Mouse (Mus musculus) embryonic facial prominence, embryonic 12.5 days (tissue): ENCODE measurements around the gene Fam71b. TPM values are rescaled to one million over a fixed set of nuclear protein-coding genes. Genes with fewer than 3 reads are reported as not detected.

Experiments used
- ATAC-seq: fragments of 200-750 bp; cut with Nextera tagmentation; 2 replicates; pipeline ENCODE4 v1.8.0; 2017; ENCODE audit not compliant: insufficient number of reproducible peaks, insufficient read depth, low FRiP score, low TSS enrichment
- H3K27ac ChIP-seq: fragments of 300-500 bp; sonication (generic); 2 replicates; pipeline ENCODE4 v1.5.1; 2016; ENCODE audit warnings: mild to moderate bottlenecking
- H3K27me3 ChIP-seq: fragments of 300-500 bp; sonication (generic); 2 replicates; pipeline ENCODE4 v1.6.1; 2016; ENCODE audit warnings: mild to moderate bottlenecking, moderate library complexity
- H3K36me3 ChIP-seq: fragments of 300-500 bp; sonication (generic); 2 replicates; pipeline ENCODE4 v1.6.1; 2016; ENCODE audit warnings: mild to moderate bottlenecking
- H3K4me1 ChIP-seq: fragments of 300-500 bp; sonication (generic); 2 replicates; pipeline ENCODE4 v1.6.1; 2016
- H3K4me2 ChIP-seq: fragments of 300-500 bp; sonication (generic); replicated peaks from 2 replicates; pipeline ENCODE4 v1.6.1; 2016; ENCODE audit warnings: mild to moderate bottlenecking, moderate library complexity
- H3K4me3 ChIP-seq: fragments of 300-500 bp; sonication (generic); 2 replicates; pipeline ENCODE4 v1.5.1; 2016; ENCODE audit warnings: mild to moderate bottlenecking
- H3K9ac ChIP-seq: fragments of 300-500 bp; sonication (generic); 2 replicates; pipeline ENCODE4 v1.6.1; 2016; ENCODE audit warnings: mild to moderate bottlenecking, moderate library complexity
- H3K9me3 ChIP-seq: fragments of 300-500 bp; sonication (generic); 2 replicates; pipeline ENCODE4 v1.6.1; 2016; ENCODE audit warnings: mild to moderate bottlenecking, moderate library complexity
- WGBS: fragments of 180-500 bp; shearing (Covaris S2); methylation state at CpG from one replicate; pipeline ENCODE4 v1.1.7; 2016; 5-methylcytosine and 5-hydroxymethylcytosine counted together
- polyA plus RNA-seq: library from polyadenylated mRNA; unstranded; fragments of >200 nt; fragmentation: Nextera tagmentation; extraction: Ambion mirVana; gene quantifications from 2 replicates; pipeline ENCODE4 v1.2.1, GENCODE M21; 2016

The Fam71b gene
- polyA plus RNA-seq, 1 experiment from 2014 or later, result not detected

- H3K27me3 ChIP-seq, result no peaks in the 10 kb centered on the region
- H3K4me1 ChIP-seq, result no peaks in the 10 kb centered on the region
- WGBS, result 63% methylated on average over 6 of the region's 6 CpGs
- H3K36me3 ChIP-seq, result no peaks in the 10 kb centered on the region
- H3K4me2 ChIP-seq, result no peak overlapping the region
- no peak for ATAC-seq
- no peak overlapping the region for H3K9ac ChIP-seq
- no peaks in the 10 kb centered on the region for H3K9me3 ChIP-seq
- no peak overlapping the region for H3K4me3 ChIP-seq
- no peak overlapping the region for H3K27ac ChIP-seq
Measured at GRCm38 (mm10) chr11:46388438-46388837, 7.9 kb upstream of the Fam71b start.

DNA sequence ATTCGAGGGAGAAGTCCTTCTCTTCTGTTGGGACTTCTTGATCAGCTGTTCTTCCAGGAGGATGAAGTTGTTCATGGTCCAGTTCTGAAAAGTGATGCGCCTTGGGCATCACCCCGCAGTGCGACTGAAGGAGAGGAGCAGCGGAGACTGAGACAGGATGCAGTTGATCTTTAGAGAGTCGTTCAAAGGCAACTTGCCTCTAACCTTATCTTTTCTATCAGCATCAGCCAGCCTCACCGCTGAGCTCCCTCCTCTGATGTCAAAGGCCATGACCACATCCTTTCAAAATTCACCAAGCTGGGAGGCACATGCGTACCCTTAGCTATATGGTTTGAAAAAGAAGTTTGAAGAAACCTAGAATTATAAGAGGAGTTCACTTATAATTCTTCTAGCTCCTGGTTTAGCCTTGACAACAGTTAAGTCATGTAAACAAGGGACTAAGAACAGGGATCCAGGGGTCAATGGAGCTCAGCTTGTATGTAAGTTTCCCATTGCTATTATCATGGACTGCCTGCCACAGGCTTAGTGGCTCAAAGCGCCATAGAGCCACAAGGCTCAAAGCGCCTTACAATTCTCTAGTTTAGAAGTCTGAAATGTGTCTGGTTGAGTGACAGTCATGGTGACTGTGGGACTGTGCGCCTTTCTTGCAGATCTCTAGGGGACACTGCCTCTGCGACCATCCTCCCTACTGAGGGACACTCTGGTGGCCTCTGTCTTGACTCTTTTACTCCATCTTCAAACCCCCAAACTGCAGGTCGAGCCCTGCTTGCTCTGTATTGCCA lies 6.8 kb upstream of the Fam71b start, which contains the start of gene Itk:
Itk (minus strand) TSS at position 180 of the 782 bp plus-strand sequence.
- Histone ChIP-seq H3K27me3 (no peaks in the 10 kb centered on the region), H3K4me2 (no peak within 1 kb of the TSS), H3K4me3 (no peak within 1 kb of the TSS), H3K36me3 (no peaks in the 10 kb centered on the region), H3K4me1 (no peaks in the 10 kb centered on the region), H3K9ac (no peak within 1 kb of the TSS), H3K9me3 (no peaks in the 10 kb centered on the region), H3K27ac (no peak within 1 kb of the TSS)
- ATAC-seq, result no peak
- 78% methylated on average over 13 of the region's 13 CpGs for WGBS

DNA sequence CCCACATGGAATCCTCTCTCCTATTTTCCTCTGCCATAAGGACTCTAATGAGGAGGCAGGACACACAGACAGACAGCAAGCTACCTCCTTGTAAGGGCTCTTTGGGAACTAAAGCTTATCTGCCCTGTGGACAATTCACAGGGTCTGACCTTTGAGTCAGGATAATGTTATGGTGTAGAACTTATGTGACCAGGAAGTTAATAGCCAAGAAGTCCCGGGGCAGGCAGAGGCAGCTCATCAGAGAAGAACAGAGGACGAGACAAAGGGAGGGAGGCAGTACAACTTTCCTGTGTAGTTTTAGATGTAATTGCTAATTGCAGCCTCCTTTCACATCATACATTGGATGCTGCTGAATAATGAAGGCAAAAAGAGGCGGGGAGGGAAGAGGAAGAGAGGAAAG lies 5.7 kb upstream of the Fam71b start:
- no peak overlapping the region for H3K4me3 ChIP-seq
- WGBS, result 45% methylated on average over 3 of the region's 3 CpGs
- H3K27ac ChIP-seq, result no peak overlapping the region
- H3K4me1 ChIP-seq, result no peaks in the 10 kb centered on the region
- ATAC-seq, result no peak
- H3K27me3 ChIP-seq, result no peaks in the 10 kb centered on the region
- H3K9ac ChIP-seq, result no peak overlapping the region
- no peaks in the 10 kb centered on the region for H3K9me3 ChIP-seq
- H3K4me2 ChIP-seq, result no peak overlapping the region
- H3K36me3 ChIP-seq, result no peaks in the 10 kb centered on the region

GRCm38 (mm10) chr11:46392890-46393289 lies 3.5 kb upstream of the Fam71b start:
- H3K4me2 ChIP-seq, result no peak overlapping the region
- no peak overlapping the region for H3K9ac ChIP-seq
- ATAC-seq, result no peak
- no peaks in the 10 kb centered on the region for H3K27me3 ChIP-seq
- H3K4me3 ChIP-seq, result no peak overlapping the region
- WGBS, result 74% methylated on average over 7 of the region's 7 CpGs
- H3K9me3 ChIP-seq, result no peaks in the 10 kb centered on the region
- no peaks in the 10 kb centered on the region for H3K36me3 ChIP-seq
- H3K4me1 ChIP-seq, result no peaks in the 10 kb centered on the region
- no peak overlapping the region for H3K27ac ChIP-seq

- Histone ChIP-seq H3K27ac (no peak overlapping the region), H3K4me2 (no peak overlapping the region), H3K36me3 (no peaks in the 10 kb centered on the region), H3K9me3 (no peaks in the 10 kb centered on the region), H3K4me1 (no peaks in the 10 kb centered on the region), H3K27me3 (no peaks in the 10 kb centered on the region), H3K9ac (no peak overlapping the region), H3K4me3 (no peak overlapping the region)
- no peak for ATAC-seq
- WGBS, result 86% methylated on average over 4 of the region's 4 CpGs
Measured at GRCm38 (mm10) chr11:46393413-46393812, 2.9 kb upstream of the Fam71b start.

- H3K36me3 ChIP-seq, result no peaks in the 10 kb centered on the region
- WGBS, result 73% methylated on average over 2 of the region's 2 CpGs
Measured at GRCm38 (mm10) chr11:46395088-46395487, 1.3 kb upstream of the Fam71b start.

DNA sequence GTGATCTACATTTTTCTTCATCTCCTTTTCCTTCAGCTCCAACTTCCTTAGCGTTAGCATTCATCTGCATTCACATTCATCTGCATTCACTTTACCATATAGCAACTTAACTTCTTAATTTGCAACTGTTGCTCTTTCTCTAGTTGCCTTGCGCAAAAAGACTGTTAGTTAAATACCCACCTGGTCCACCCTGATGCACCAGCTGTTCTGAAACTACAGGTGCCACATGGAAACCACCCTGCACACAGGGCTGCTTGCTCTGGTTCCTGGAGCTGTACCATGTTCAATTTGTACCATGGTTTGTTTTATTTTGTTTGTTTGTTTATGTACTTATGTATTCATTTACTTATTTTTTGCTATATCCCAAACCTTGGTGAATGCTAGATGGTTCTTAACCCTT lies 661 bp upstream of the Fam71b start:
- no peaks in the 10 kb centered on the region for H3K9me3 ChIP-seq
- no peaks in the 10 kb centered on the region for H3K36me3 ChIP-seq
- ATAC-seq, result no peak
- no peak overlapping the region for H3K4me2 ChIP-seq
- WGBS, result 86% methylated on average over 2 of the region's 2 CpGs
- H3K27me3 ChIP-seq, result no peaks in the 10 kb centered on the region
- no peak overlapping the region for H3K4me3 ChIP-seq
- no peaks in the 10 kb centered on the region for H3K4me1 ChIP-seq
- no peak overlapping the region for H3K9ac ChIP-seq
- H3K27ac ChIP-seq, result no peak overlapping the region

More at GRCm38 (mm10) chr11:46395088-46395487, 1.3 kb upstream of the Fam71b start:
- Histone ChIP-seq H3K9me3 (no peaks in the 10 kb centered on the region), H3K4me3 (no peak overlapping the region), H3K27me3 (no peaks in the 10 kb centered on the region), H3K4me1 (no peaks in the 10 kb centered on the region), H3K9ac (no peak overlapping the region), H3K27ac (no peak overlapping the region), H3K4me2 (no peak overlapping the region)
- ATAC-seq, result no peak

DNA sequence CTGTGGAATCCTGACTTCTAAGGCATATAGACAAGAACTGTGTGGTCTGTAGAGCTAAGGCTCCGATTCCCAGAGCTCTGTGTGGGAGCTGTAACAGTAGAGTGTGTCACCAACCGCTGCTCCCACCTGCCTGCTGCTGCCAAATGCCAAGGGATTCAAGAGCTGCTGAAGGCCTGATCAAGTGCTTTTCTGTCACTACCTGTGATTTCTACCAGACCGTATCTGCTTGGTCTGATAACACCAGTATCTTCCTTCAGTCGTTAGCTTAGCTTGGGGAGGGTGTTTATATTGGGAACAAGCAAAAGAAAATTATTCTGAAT lies 461 bp downstream of the Fam71b start:
- WGBS, result 90% methylated on average over 4 of the region's 4 CpGs
- no peak overlapping the region for H3K27ac ChIP-seq
- H3K4me1 ChIP-seq, result no peaks in the 10 kb centered on the region
- no peak for ATAC-seq
- H3K36me3 ChIP-seq, result no peaks in the 10 kb centered on the region
- H3K9ac ChIP-seq, result no peak overlapping the region
- no peak overlapping the region for H3K4me2 ChIP-seq
- H3K27me3 ChIP-seq, result no peaks in the 10 kb centered on the region
- no peaks in the 10 kb centered on the region for H3K9me3 ChIP-seq
- H3K4me3 ChIP-seq, result no peak overlapping the region

DNA sequence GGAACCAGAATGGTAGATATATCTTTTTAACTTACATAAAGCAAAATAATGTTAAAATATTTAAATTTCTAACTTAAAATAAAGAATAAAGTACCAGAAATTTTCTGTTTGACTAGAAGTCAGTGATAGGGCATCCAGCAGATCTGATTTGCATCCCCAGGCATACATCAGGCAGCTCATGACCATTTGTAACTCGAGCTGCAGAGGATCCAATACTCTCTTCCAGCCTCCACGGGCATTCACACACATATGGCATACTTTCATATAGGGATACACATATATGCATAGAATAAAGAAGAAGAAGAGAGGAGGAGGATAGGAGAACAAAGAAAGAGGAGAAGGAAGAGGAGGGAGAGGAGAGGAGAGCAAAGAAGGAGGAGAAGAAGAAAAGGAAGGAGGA lies 1.5 kb downstream of the Fam71b start:
- WGBS, result 39% methylated on average over 2 of the region's 2 CpGs
- no peaks in the 10 kb centered on the region for H3K4me1 ChIP-seq
- H3K9ac ChIP-seq, result no peak overlapping the region
- H3K27me3 ChIP-seq, result no peaks in the 10 kb centered on the region
- no peak overlapping the region for H3K27ac ChIP-seq
- no peaks in the 10 kb centered on the region for H3K36me3 ChIP-seq
- no peaks in the 10 kb centered on the region for H3K9me3 ChIP-seq
- ATAC-seq, result no peak
- H3K4me3 ChIP-seq, result no peak overlapping the region
- H3K4me2 ChIP-seq, result no peak overlapping the region

DNA sequence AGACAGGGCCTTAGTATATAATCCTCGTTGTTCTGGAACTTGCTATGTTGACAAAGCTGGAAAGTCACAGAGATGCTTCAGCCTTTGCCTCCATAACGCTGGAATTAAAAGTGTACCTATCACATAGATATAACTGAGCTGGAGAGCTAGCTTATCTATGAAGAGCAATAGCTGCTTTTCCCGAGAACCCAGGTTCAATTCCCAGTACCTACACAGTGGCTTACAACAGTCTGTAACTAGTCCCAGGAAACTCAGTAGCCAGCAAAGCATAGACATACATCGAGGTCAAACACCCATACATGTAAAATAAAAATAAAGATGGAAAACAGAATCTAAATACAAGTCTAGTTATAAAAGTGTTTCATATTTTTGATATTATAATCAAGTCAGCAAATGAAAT lies 2.1 kb downstream of the Fam71b start:
- no peaks in the 10 kb centered on the region for H3K9me3 ChIP-seq
- 83% methylated on average over 4 of the region's 4 CpGs for WGBS
- no peak overlapping the region for H3K4me2 ChIP-seq
- H3K36me3 ChIP-seq, result no peaks in the 10 kb centered on the region
- no peaks in the 10 kb centered on the region for H3K27me3 ChIP-seq
- no peaks in the 10 kb centered on the region for H3K4me1 ChIP-seq
- H3K27ac ChIP-seq, result no peak overlapping the region
- H3K4me3 ChIP-seq, result no peak overlapping the region
- ATAC-seq, result no peak
- no peak overlapping the region for H3K9ac ChIP-seq

DNA sequence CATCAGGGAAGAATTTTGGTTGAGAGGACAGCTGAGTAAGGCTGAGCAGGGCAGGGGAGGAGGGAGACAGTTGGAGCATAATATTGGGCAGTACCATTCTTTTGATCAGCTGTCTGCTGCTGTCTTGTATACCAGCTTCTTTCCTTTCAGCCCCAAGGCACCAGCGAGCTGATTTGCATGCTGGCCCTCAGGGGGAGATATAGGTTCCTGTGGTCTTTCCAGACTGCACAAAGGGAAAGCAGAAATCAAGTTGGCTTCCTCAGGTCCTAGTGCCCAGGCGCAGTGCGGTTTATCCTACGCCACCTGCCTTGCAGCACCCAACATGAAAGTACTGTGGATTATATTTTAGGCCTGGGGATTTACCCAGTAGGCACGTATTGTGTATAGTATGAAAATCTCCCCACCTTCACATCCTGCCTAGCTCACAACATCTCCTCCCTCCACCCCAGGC lies 2.6 kb downstream of the Fam71b start:
- H3K4me2 ChIP-seq, result no peak overlapping the region
- H3K27me3 ChIP-seq, result no peaks in the 10 kb centered on the region
- H3K4me1 ChIP-seq, result no peaks in the 10 kb centered on the region
- H3K9me3 ChIP-seq, result no peaks in the 10 kb centered on the region
- H3K36me3 ChIP-seq, result no peaks in the 10 kb centered on the region
- 66% methylated on average over 5 of the region's 5 CpGs for WGBS
- H3K4me3 ChIP-seq, result no peak overlapping the region
- no peak overlapping the region for H3K27ac ChIP-seq
- no peak overlapping the region for H3K9ac ChIP-seq
- no peak for ATAC-seq

- Histone ChIP-seq H3K4me3 (no peak overlapping the region), H3K4me1 (no peaks in the 10 kb centered on the region), H3K9me3 (no peaks in the 10 kb centered on the region), H3K27ac (no peak overlapping the region), H3K27me3 (no peaks in the 10 kb centered on the region), H3K4me2 (no peak overlapping the region), H3K36me3 (no peaks in the 10 kb centered on the region), H3K9ac (no peak overlapping the region)
- no peak for ATAC-seq
- WGBS, result 81% methylated on average over 12 of the region's 12 CpGs
Measured at GRCm38 (mm10) chr11:46401555-46401954, 5.2 kb downstream of the Fam71b start.
